Mouse (Mus musculus): Measurements from ENCODE around the gene Ptprn2. TPM values are rescaled to one million over a fixed set of nuclear protein-coding genes. Genes with fewer than 3 reads are reported as not detected.

The Ptprn2 gene
- polyA plus RNA-seq, 1 experiment from 2014 or later: 6.9 TPM

GRCm38 (mm10) chr12:116968215-116968939 lies 482.9 kb downstream of the Ptprn2 start:
- Histone ChIP-seq H3K4me3 (ENCODE audit: low read depth, low read length) (no peak overlapping the region), H3K36me3 (ENCODE audit: control insufficient read depth, insufficient read depth, low read length) (no peaks in the 10 kb centered on the region), H3K4me2 (replicated peaks; ENCODE audit: low read depth, low read length) (no peak overlapping the region), H3K4me1 (replicated peaks; ENCODE audit: control insufficient read depth, insufficient read depth, low read length) (0 out of 2 replicates have a peak, but pooled peaks cover 2% of the 10 kb centered on the region), H3K9ac (ENCODE audit: low read depth, low read length) (no peak overlapping the region), H3K9me3 (ENCODE audit: control insufficient read depth, low read length) (no peaks in the 10 kb centered on the region), H3K27ac (ENCODE audit: low read depth, low read length) (no peak overlapping the region), H3K27me3 (ENCODE audit: control insufficient read depth, insufficient read depth, low read length) (no peaks in the 10 kb centered on the region)
- DNase-seq (ENCODE audit: low spot score) (no peak), ATAC-seq (ENCODE audit: low FRiP score) (peak; percentile 57)
- 63% methylated on average over 8 of the region's 8 CpGs for WGBS

DNA sequence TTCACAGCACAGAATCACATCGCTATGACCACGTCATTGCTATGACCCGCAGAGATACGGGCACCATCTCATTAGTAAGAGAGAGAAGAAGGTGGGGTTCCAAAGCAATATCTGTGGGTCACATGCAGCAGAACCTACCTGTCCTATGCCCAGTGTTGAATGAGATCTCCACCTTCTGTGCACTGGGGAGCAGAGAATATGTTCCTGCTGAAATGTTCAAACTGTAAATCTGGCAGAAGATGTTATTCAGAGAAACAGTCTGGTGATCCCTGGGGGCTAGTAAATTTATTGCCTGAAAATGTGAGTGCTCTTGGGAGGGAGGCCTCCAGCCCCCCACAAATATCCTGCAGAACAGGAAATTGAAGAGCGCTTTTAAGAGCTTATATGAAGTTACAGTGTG lies 490.0 kb downstream of the Ptprn2 start:
- H3K27ac ChIP-seq (ENCODE audit: low read depth, low read length): no peak overlapping the region
- no peak for DNase-seq (ENCODE audit: low spot score)
- WGBS: 86% methylated on average over 5 of the region's 5 CpGs
- no peaks in the 10 kb centered on the region for H3K36me3 ChIP-seq (ENCODE audit: control insufficient read depth, insufficient read depth, low read length)
- no peak overlapping the region for H3K4me2 ChIP-seq (replicated peaks; ENCODE audit: low read depth, low read length)
- ATAC-seq (ENCODE audit: low FRiP score): no peak
- no peak overlapping the region for H3K9ac ChIP-seq (ENCODE audit: low read depth, low read length)
- no peaks in the 10 kb centered on the region for H3K9me3 ChIP-seq (ENCODE audit: control insufficient read depth, low read length)
- no peaks in the 10 kb centered on the region for H3K4me1 ChIP-seq (replicated peaks; ENCODE audit: control insufficient read depth, insufficient read depth, low read length)
- H3K4me3 ChIP-seq (ENCODE audit: low read depth, low read length): no peak overlapping the region
- no peaks in the 10 kb centered on the region for H3K27me3 ChIP-seq (ENCODE audit: control insufficient read depth, insufficient read depth, low read length)

- no peaks in the 10 kb centered on the region for H3K36me3 ChIP-seq (ENCODE audit: control insufficient read depth, insufficient read depth, low read length)
- no peak for DNase-seq (ENCODE audit: low spot score)
- WGBS: 71% methylated on average over 6 of the region's 6 CpGs
- no peaks in the 10 kb centered on the region for H3K27me3 ChIP-seq (ENCODE audit: control insufficient read depth, insufficient read depth, low read length)
- H3K9ac ChIP-seq (ENCODE audit: low read depth, low read length): no peak overlapping the region
- no peaks in the 10 kb centered on the region for H3K4me1 ChIP-seq (replicated peaks; ENCODE audit: control insufficient read depth, insufficient read depth, low read length)
- no peaks in the 10 kb centered on the region for H3K9me3 ChIP-seq (ENCODE audit: control insufficient read depth, low read length)
- ATAC-seq (ENCODE audit: low FRiP score): no peak
- H3K27ac ChIP-seq (ENCODE audit: low read depth, low read length): no peak overlapping the region
- H3K4me3 ChIP-seq (ENCODE audit: low read depth, low read length): no peak overlapping the region
- H3K4me2 ChIP-seq (replicated peaks; ENCODE audit: low read depth, low read length): no peak overlapping the region
Measured at GRCm38 (mm10) chr12:116976981-116977380, 491.5 kb downstream of the Ptprn2 start.

DNA sequence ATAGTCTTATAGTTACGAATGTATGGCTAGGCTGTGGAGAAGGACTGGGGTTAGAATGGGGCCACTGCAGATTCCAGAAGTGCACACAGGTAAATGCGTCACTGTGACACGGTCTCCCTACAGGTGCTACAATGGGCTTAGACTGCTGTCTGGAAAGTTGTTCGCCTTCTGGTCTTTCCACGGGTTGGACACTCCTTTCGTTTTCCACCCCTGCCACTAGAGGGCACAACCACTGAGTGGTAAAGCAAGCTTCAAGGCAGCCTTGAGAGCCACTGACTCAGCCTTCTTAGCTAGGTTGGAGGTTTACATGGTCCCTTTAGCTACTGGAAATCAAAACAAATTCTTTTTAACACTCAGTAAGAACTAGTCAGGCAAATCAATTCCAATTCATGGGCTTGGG lies 492.7 kb downstream of the Ptprn2 start:
- no peaks in the 10 kb centered on the region for H3K9me3 ChIP-seq (ENCODE audit: control insufficient read depth, low read length)
- no peaks in the 10 kb centered on the region for H3K36me3 ChIP-seq (ENCODE audit: control insufficient read depth, insufficient read depth, low read length)
- H3K27me3 ChIP-seq (ENCODE audit: control insufficient read depth, insufficient read depth, low read length): no peaks in the 10 kb centered on the region
- no peak overlapping the region for H3K4me3 ChIP-seq (ENCODE audit: low read depth, low read length)
- no peak for DNase-seq (ENCODE audit: low spot score)
- no peak overlapping the region for H3K4me2 ChIP-seq (replicated peaks; ENCODE audit: low read depth, low read length)
- ATAC-seq (ENCODE audit: low FRiP score): no peak
- no peak overlapping the region for H3K27ac ChIP-seq (ENCODE audit: low read depth, low read length)
- no peak overlapping the region for H3K9ac ChIP-seq (ENCODE audit: low read depth, low read length)
- WGBS: 91% methylated on average over 6 of the region's 6 CpGs
- H3K4me1 ChIP-seq (replicated peaks; ENCODE audit: control insufficient read depth, insufficient read depth, low read length): no peaks in the 10 kb centered on the region

GRCm38 (mm10) chr12:116981315-116981714 lies 495.8 kb downstream of the Ptprn2 start:
- ATAC-seq (ENCODE audit: low FRiP score) (no peak), DNase-seq (ENCODE audit: low spot score) (no peak)
- no peaks in the 10 kb centered on the region for H3K36me3 ChIP-seq (ENCODE audit: control insufficient read depth, insufficient read depth, low read length)
- H3K4me2 ChIP-seq (replicated peaks; ENCODE audit: low read depth, low read length): no peak overlapping the region
- H3K4me3 ChIP-seq (ENCODE audit: low read depth, low read length): no peak overlapping the region
- no peak overlapping the region for H3K9ac ChIP-seq (ENCODE audit: low read depth, low read length)
- no peaks in the 10 kb centered on the region for H3K4me1 ChIP-seq (replicated peaks; ENCODE audit: control insufficient read depth, insufficient read depth, low read length)
- 92% methylated on average over 1 of the region's 1 CpGs for WGBS
- no peaks in the 10 kb centered on the region for H3K9me3 ChIP-seq (ENCODE audit: control insufficient read depth, low read length)
- H3K27me3 ChIP-seq (ENCODE audit: control insufficient read depth, insufficient read depth, low read length): no peaks in the 10 kb centered on the region
- no peak overlapping the region for H3K27ac ChIP-seq (ENCODE audit: low read depth, low read length)

GRCm38 (mm10) chr12:116989144-116989543 lies 503.6 kb downstream of the Ptprn2 start:
- DNase-seq (ENCODE audit: low spot score) (no peak), ATAC-seq (ENCODE audit: low FRiP score) (no peak)
- Histone ChIP-seq H3K9me3 (ENCODE audit: control insufficient read depth, low read length) (no peaks in the 10 kb centered on the region), H3K4me2 (replicated peaks; ENCODE audit: low read depth, low read length) (no peak overlapping the region), H3K27me3 (ENCODE audit: control insufficient read depth, insufficient read depth, low read length) (no peaks in the 10 kb centered on the region), H3K9ac (ENCODE audit: low read depth, low read length) (no peak overlapping the region), H3K36me3 (ENCODE audit: control insufficient read depth, insufficient read depth, low read length) (no peaks in the 10 kb centered on the region), H3K4me1 (replicated peaks; ENCODE audit: control insufficient read depth, insufficient read depth, low read length) (no peaks in the 10 kb centered on the region), H3K4me3 (ENCODE audit: low read depth, low read length) (no peak overlapping the region), H3K27ac (ENCODE audit: low read depth, low read length) (no peak overlapping the region)
- WGBS: 35% methylated on average over 10 of the region's 10 CpGs

DNA sequence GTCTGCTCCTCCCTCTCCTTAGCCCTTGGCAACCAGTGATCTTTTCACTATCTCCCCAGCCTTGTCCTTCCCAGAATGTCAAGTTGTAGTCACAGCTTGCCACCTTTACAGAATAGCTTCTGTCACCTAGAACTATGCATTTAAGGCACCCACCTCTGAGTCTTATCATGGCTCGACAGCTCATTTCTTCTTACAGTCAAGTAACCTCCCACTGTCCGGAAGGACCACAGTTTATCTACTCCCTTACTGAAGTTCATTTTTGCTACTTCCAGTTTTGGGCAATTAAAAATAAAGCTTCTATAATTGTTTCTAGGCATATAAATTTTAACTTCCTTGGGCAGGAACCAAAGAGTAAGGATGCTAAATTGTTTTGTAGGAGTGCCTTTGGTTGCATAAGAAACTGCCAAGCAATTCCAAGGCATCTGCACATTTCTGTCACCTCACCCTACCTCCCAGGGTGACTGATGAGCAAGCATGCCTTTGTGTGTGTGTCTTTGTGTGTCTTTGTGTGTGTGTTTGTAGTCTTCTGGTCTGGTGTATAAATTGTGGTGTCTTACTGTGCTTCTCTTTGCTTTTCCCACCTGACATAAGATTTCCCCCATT lies 516.1 kb downstream of the Ptprn2 start:
- Histone ChIP-seq H3K9ac (ENCODE audit: low read depth, low read length) (no peak overlapping the region), H3K4me1 (replicated peaks; ENCODE audit: control insufficient read depth, insufficient read depth, low read length) (no peaks in the 10 kb centered on the region), H3K27me3 (ENCODE audit: control insufficient read depth, insufficient read depth, low read length) (no peaks in the 10 kb centered on the region), H3K27ac (ENCODE audit: low read depth, low read length) (no peak overlapping the region), H3K36me3 (ENCODE audit: control insufficient read depth, insufficient read depth, low read length) (no peaks in the 10 kb centered on the region), H3K4me2 (replicated peaks; ENCODE audit: low read depth, low read length) (no peak overlapping the region), H3K4me3 (ENCODE audit: low read depth, low read length) (no peak overlapping the region), H3K9me3 (ENCODE audit: control insufficient read depth, low read length) (no peaks in the 10 kb centered on the region)
- ATAC-seq (ENCODE audit: low FRiP score): no peak
- DNase-seq (ENCODE audit: low spot score): no peak
- 97% methylated on average over 2 of the region's 2 CpGs for WGBS

- H3K4me1 ChIP-seq (replicated peaks; ENCODE audit: control insufficient read depth, insufficient read depth, low read length): no peaks in the 10 kb centered on the region
- no peaks in the 10 kb centered on the region for H3K36me3 ChIP-seq (ENCODE audit: control insufficient read depth, insufficient read depth, low read length)
- H3K27me3 ChIP-seq (ENCODE audit: control insufficient read depth, insufficient read depth, low read length): no peaks in the 10 kb centered on the region
- H3K9me3 ChIP-seq (ENCODE audit: control insufficient read depth, low read length): no peaks in the 10 kb centered on the region
- no peak overlapping the region for H3K4me3 ChIP-seq (ENCODE audit: low read depth, low read length)
- 58% methylated on average over 15 of the region's 15 CpGs for WGBS
- H3K27ac ChIP-seq (ENCODE audit: low read depth, low read length): no peak overlapping the region
- ATAC-seq (ENCODE audit: low FRiP score) (peak; percentile 51), DNase-seq (ENCODE audit: low spot score) (no peak)
- H3K4me2 ChIP-seq (replicated peaks; ENCODE audit: low read depth, low read length): no peak overlapping the region
- no peak overlapping the region for H3K9ac ChIP-seq (ENCODE audit: low read depth, low read length)
Measured at GRCm38 (mm10) chr12:117016753-117017595, 531.5 kb downstream of the Ptprn2 start.

Data from hindbrain, embryonic 11.5 days (tissue).